Mouse (Mus musculus): ENCODE results near the gene S100a6.
A peak's percentile ranks its signal among the peaks of the same experiment; 100 is the strongest.

Gene S100a6

DNA sequence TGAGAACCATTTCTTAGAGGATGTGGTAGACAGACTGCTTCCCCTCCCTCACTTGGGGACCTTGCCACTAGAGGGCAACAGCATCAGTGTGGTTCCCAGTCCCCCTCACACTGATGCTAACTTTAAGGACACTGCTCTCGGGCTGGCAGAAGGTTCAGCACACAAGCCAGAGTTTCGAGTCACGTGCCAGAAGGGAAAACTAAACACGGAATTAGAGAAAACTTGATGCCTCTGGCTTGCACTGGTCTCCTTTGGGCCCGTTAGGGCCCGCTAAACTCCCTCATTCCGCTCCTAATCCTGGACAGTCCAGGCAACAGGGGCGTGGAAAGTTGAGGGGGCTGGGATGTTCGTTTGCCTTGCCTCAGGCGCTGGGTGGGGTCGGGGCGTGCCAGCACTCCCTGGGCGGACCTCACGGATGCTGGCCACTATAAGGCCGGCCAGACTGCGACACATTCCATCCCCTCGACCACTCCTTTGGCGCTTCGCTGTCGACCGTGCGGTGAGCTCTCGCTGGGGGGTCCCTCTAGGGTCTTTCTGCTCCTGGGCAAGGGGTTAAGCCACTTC lies at the start of gene S100a6:
S100a6 (plus strand) TSS at position 155 of the 564 bp plus-strand sequence.
- no peak for DNase-seq (ENCODE audit: low read depth, low spot score)

DNA sequence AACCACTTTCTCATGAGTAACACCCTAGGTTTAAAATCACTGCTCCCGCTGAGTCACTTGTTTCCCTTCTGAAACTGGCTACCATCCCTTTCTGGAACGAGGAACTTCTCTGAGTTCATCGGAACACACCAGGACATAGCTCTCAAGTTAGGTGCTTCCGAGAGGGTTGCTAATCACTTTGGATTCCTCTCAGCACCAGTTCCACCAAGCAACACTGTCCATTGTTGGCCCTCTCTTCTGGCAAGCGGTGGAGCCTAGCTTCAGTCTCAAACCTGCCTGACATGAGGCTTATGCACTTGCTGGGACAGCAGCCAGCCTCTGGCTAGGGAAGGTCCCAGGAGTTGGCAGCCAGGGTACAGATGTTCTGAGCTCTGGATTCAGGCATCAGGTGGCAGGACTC lies 38.0 kb upstream of the S100a6 start:
- no peak for DNase-seq (ENCODE audit: low read depth, low spot score)

DNA sequence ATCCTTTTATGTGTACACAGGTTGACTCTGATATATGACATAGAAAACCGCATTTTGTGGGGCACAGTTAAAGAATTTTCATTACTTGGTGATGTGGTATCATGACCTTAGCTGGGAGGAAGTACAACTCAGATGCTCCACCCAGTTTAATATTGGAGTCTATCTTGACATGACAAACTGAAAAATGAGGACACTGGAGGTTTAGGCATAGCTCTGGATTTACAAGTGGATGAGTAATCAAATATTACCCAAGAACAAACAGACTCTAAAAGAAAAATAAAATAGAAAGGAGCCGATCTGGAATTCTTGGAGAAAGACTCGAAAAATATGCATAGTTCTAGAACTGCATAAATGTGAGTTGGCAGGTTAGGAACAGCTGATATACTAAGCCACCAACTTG lies 37.4 kb upstream of the S100a6 start:
- DNase-seq (ENCODE audit: low read depth, low spot score) = no peak

DNA sequence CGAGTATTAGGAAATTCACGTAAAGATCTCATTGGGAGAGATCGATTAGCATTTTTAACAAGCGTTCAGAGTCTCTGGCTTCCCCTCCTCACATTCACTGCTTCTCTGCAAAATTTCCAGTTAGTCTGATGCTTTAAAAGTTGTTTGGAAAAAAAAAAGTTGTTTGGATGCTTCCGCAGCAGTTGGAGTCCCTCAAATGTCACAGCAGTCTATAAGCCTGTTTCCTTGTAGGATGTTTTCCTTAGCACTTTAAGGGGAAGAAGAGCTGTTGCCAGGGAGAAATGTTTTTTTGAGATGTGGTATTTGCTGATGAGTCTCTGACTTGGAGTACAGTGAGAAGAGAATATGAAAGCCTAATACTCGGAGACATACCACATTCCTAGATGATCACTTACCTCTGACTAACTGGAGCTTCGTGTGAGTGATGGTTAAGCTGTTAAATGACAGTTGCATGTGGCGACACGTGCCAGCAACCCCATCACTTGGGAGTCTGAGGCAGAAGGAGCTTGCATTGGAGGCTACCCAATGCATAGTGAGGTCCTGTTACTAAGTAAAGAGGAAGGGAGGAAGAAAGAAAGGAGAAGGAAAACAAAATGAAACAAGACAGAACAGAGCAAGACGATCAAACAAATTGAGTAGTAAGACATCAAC lies 36.2 kb upstream of the S100a6 start:
- DNase-seq (ENCODE audit: low read depth, low spot score) = no peak

DNA sequence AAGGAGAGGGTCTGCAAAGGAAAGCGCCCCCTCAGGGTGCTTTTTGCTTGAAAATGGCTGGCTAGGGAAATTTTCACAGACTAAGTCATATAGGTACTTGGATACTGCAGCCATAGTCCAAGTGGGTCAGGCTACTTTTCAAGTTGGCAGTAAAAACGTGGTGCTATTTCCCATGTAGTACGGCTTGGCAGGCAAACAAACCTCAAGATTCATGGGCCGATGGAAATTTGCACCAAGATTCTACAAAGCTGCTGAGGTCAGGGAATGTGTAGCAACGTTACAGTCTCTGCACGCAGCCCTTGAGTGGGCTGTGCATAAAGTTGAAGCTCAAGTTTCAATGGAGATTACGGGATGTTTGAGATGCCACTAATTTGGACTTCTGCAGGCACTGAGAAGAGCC lies 33.2 kb upstream of the S100a6 start:
- DNase-seq (ENCODE audit: low read depth, low spot score) = no peak

DNA sequence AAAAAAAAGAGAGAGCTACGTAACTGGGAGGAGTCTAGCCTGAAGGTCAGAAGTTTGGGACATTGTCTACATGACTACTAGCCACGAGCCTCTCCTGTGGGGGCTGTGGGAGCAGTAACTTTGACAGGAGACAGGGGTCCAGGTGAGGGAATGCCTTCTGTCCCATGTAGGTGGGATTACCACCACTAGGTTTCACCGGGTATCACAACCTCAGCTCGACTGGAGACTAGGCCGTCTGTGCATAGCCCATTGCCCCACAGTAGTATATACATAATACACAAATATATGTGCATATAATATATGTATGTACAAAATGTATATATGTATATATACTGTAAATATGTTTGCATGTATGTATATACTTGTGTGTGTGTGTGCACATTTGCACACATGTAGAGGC lies 31.5 kb upstream of the S100a6 start:
- no peak for DNase-seq (ENCODE audit: low read depth, low spot score)

DNA sequence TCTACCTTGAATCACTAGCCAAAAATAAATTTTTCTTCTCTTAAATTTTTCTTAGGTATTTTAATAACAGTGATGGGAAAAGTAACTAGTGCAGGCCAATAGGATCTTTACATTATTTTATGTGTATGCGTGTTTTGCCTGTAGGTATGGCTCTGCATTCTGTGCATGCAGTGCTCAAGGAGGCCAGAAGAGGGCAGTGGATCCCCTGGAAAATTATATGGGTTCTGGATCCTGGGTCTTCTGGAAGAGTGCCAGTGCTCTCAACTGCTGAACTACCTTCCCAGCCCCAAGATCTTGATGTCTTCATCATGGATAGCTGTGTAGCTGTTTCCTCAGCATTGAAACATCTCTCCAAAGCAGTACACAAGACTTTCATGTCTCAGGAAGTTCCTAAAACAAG lies 30.5 kb upstream of the S100a6 start:
- no peak for DNase-seq (ENCODE audit: low read depth, low spot score)

DNA sequence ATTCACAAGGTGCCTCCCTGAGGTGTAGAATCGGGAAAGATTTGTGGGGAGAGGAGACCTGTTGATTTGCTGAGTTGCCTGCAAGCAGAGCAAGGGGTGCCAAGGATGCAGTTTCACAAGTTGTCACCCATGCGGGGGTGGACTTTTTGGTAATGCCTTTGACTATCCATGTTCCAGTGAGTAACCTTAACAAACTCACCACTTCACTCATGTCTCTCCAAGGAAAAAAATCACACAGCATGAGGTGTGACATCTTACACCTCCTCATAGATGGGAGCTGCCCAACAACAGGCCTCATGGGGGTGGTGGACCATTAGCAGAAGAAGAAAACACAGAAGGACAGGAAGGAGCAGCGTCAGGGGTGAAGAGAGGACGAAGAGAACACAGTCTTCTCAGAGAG lies 30.1 kb upstream of the S100a6 start:
- DNase-seq (ENCODE audit: low read depth, low spot score) = no peak

DNA sequence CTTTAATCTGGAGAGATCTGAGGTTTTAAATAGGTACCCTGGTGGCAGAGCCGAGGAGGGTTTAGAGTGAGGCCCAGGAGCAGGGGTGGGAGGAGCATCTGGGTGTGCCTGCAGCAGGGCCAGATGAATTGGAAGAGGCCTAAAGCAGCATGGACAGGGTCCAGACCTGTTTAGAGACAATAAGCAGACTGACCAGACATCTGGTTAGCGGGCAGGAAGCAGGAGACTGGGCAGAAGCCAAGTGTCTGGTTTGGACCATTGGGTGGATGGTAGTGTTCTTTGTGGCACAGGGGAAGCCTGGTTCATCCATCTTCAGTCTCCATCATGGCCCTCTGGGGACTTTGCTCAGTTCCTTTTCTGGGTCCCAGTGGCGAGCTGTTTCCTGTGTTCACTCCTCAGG lies 28.8 kb upstream of the S100a6 start:
- no peak for DNase-seq (ENCODE audit: low read depth, low spot score)

DNA sequence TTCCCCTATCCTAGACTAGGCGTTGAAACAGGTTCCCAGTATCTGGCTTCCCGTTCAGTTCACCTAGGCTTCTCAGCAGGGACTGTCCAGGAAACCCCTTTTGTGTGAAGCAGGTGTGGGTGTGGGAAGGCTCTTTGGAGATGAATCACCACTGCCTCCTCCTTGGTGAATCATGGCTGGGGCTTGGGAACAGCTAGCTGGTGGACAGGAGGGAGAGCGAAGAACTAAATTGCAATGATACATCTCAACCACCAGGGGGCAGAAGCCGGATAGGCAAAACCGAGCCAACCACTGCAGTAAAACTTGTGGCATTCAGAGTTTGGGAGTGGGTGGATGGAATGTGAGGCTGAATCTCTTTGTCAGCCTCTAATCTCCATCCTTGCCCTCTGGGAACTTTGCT lies 27.1 kb upstream of the S100a6 start:
- DNase-seq (ENCODE audit: low read depth, low spot score) = peak; percentile 36

DNA sequence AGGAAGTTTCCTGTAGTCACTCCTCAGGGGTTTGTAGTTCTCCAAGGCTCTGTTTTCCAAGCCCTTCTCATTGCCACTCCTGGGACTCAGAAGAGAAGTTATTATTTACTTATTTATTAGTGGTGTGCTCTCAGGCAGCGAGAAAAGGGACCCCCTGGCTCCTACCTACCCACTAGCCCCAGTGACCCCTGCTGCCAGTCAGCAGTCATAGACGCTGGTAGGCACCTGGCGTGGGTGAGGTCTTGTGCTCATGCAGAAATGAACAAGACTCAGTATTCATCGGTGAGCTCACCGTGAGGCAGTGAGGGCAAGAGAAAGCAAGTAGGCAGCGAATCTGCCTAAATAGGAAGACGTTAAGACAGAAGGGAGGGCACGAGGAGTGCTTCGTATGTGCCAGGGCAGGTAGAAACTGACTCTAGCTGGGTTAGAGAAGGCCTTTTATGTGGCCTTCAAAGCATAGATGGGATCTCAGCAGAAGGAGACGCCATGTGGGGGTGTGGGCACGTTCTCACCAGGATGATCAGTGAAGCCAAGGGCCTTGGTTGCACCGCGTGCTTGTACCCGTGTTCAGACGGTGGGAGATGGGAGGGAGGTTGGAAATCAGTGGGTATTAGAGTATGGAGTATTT lies 26.6 kb upstream of the S100a6 start:
- no peak for DNase-seq (ENCODE audit: low read depth, low spot score)

DNA sequence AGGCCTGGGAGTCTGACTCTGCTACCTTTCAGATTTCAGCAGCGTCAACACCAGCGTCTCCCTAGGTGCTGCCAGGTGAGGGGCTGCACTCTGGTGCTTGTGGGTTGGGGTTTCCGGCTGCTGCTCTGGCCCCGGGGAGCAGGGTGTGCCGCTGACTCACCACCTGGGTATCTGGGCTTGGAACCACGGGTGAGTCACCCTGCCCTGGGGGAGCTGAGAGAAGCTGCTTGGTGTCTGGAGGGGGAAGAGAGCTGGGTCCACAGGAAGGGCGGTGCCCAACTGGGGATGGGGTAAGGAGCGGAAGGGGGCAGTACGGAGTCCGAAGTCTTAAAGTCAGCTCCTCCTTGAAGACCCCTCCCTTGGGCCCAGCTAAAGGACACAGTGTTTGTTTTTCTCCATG lies 25.8 kb upstream of the S100a6 start:
- no peak for DNase-seq (ENCODE audit: low read depth, low spot score)

DNA sequence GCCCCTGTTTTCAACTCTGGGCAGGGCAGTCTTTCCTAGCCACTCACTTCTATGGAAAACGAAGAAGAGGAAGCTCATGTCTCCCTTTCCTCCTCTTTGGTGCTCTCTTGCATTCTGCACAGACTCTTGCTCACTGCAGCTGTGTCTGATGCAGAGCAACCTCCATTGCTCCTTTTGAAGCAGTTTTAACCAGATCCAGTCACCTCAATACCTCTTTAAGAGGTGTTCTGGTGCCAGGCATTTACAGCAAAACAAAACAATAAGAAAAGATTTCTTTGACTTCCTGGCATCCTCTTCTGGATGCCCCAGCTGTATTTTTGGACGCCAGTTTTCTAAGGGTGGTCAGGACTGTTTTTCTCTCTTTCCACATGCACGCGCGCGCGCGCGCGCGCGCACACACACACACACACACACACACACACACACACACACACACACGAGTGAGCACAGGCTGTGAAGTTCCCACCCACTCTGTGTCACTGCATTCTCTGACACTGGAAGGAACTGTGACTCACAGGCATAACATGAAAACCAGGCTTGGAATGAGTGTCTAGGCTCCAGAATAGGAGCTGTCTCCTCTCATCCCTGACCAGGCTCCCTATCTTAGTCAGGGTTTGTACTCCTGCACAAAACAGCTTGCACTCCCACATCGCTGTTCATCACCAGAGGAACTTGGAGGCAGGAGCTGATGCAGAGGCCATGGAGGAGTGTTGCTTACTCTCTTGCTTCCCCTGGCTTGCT lies 25.2 kb upstream of the S100a6 start:
- no peak for DNase-seq (ENCODE audit: low read depth, low spot score)

DNA sequence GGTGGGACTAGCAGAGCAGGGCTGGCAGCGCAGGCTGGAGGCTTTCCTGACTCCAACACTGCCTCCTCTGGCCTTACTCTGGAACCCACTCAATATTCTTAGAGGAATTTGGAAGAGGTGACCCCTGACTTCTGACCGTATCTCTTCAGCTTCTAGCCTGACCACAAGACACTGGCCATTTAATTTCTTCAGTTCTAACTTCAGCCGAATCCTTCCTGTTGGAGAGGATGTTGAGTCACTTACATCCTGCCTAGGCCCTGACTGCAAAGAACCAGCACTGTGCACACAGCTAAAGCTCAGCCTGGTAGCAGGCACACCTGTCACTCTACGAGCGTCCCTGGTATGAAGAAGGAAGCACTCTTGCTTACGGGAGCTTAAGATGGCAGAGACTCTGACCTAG lies 23.3 kb upstream of the S100a6 start:
- DNase-seq (ENCODE audit: low read depth, low spot score) = no peak

DNA sequence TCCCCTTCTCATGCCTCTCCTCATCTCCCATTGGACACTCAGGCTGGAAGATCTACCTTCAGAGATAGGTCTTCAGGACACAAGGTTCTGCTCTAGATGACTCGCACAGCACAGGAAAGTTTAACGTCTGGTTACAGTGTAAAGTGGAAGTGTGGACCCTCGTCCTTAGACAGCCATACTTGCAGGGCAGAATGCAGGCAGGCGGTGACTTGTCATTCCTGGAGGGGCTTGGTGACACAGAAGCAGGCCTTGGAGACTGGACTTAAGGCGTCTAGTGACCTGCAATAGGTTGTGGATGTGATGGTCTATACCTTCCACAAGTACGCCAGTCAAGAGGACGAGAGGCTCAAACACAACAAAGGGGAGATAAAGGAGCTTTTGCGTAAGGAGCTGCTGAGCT lies 22.7 kb upstream of the S100a6 start, which contains the start of gene S100a2:
S100a2 (plus strand) TSS at position 301 of the 400 bp plus-strand sequence.
- DNase-seq (ENCODE audit: low read depth, low spot score) = no peak

DNA sequence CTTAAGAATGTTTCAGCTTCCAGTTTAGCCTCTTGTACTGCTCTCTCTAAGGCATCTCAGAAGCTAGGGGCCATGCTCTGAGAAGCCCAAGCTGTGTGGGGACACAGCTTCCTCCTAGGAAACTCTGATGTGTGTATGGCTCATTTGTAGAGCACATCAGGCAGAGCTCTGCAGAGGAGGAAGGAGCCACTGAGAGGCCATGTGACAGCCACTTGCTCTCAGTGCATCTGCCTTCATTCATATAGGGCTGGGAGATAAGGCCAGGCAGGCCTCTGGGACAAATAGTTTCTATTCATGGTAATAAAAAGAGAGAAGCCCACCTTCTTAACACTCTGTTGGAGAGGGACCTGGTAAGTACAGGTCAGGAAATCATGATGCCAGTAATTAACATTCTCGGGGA lies 18.2 kb upstream of the S100a6 start:
- no peak for DNase-seq (ENCODE audit: low read depth, low spot score)

DNA sequence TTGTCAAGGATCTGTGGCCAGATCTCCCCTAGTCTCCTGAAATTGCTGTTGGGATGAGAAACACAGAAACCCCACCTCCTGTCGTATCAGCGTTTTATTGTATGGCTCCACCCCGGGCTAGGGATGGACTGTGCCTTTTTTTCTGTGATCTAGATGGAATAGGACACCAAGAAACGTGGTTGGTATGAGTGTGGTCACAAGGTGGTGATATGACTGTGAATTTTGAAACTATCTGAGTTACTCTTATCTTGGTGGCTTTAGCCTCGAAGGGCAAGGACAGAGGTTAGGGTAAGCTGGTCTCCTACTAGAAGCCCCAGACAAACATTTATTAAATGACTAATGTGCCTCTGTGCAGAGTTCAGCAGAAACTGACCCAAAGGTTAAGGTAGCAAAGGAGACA lies 17.1 kb upstream of the S100a6 start:
- DNase-seq (ENCODE audit: low read depth, low spot score) = no peak

DNA sequence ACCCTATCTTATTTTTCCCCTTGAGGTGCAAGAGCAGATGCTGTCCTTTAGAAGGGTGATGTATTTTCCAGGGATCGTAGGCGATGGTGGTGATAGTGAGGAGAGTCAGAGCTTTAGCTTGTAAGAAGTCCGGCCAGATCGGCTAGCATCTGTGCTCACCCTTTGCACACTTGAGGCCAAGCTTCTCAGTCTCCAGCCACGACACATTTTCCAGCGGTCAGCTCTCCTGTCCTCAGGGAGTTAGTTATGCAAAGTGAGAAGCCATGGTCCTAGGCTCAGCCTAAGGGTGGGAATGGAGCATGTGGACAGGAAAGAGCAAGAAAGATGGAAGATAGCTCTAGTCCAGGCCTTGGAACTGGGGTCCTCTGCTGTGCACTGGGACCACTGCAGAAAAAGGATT lies 15.9 kb upstream of the S100a6 start:
- DNase-seq (ENCODE audit: low read depth, low spot score) = no peak

DNA sequence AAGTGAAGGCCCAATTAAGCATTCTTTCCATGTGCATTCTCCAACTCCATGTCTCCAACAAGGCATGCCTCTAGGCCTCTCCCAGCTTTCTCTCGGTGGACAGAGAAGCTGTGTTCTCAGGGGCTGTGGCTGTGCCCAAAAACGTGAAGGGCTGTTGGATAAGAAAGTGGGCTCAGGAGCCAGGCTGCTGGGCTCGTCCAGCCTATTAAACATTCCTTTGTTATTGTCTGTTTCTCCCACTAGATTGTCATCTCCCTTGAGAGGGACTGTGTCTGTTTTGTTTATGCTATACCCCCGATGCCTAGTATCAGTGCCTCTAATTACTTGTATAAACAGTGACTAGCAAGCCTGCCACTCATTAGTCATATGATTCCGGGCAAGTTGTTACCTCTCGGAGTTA lies 14.9 kb upstream of the S100a6 start:
- no peak for DNase-seq (ENCODE audit: low read depth, low spot score)

DNA sequence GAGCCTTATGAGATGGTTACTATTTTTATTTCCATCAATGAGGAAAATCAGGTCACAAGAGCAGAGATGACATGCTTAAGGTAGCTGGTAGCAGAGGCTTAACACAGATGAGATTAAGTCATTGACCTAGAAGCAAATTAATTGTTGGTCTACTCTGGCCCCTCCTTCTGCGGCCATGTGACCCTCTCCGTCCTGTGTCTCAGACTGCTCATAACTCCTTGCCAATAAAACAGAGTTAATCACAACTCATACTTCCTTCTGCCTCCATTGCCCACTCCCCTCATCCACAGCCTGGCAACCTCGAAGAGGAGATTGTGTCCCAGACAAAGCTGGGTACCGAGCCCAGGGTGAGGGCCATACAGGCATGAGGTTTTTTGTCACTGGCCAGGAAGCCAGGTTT lies 14.5 kb upstream of the S100a6 start:
- no peak for DNase-seq (ENCODE audit: low read depth, low spot score)

DNA sequence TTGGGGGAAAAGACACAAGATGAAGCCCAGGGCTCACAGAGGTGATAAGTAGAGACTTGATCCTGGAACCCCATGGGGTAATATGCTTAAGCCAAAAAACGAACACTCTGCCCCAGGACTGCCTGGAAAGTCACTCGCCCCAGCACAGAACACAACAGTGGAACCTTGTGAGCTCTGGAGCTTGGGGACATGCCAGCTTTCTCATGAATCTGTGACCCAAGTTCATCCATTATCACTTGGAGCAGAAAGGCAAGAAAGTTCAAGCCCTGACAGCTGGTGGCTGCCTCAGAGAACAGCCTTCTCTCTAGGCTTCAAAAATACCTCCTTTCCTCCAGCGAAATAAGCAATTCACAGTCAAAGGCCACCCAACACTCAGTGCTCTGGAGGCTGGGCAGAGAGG lies 13.3 kb upstream of the S100a6 start:
- DNase-seq (ENCODE audit: low read depth, low spot score) = no peak

DNA sequence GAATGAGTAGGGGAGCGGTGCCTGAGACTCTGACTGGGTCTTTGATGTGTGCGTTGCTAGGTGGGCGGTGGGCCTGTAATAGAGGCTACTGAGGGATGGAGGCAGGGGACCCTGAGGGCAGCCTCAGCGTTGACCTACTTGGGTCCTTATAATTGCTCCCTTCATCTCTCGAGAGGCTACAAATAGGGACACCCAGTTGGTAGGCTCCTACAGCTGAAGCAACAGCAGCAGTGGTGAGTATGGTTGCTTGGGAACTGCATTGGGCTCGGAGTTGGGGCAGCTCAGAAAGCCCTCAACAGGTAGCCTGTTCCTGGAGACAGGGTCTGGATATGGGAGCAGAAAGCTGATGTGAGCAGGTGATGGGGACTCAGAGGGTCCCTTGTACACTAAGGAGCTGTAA lies 12.6 kb upstream of the S100a6 start:
- no peak for DNase-seq (ENCODE audit: low read depth, low spot score)
